Mouse (Mus musculus) spleen, embryonic (tissue): Measurements from ENCODE around the gene Nop2.

Experiments used
- CTCF ChIA-PET: fragments of 350-600 bp; sonication (Branson Sonifier 250); formaldehyde crosslinking; loops from one replicate; lab custom pipeline; 2022; lab: Charles Lee

Gene Nop2

DNA sequence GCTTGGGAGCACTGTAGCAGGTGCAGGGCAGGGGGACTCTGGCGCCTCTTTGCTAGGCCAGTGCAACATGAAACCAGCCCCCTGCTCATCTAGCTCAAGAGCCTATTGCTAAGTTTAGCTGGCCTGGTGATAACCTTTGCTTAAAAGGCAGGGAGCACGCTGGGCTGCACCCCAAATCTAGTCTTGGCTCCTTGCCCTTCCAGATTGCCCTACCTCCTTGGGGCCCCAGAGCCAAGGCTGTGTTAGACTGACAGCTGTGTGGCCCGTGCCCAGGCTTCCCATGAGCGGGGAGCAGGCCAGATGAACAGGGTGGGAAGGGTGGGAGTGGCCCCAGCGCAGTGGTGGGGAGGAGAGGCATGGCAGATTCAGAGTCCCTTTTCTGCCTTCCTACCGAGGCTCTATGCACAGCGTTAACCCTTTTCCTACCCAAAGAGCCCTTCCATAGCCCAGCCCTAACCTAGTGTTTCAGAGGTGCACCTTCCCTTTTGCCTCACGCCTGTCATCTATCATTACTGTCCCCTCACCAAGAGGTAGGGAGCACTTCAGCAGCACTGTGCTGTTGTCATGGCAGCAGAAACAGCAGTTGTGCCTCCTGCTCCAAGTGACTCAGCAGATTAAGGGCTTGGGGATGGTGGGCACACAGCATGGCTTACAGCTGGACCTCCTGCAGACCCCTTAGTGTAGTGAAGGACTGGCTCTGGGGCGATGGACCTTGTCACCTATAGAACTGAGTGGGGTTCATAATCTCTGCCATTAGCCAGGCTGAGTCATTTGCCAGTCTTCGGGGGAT lies 35.3 kb downstream of the Nop2 start:
- CTCF ChIA-PET = no interaction called here

DNA sequence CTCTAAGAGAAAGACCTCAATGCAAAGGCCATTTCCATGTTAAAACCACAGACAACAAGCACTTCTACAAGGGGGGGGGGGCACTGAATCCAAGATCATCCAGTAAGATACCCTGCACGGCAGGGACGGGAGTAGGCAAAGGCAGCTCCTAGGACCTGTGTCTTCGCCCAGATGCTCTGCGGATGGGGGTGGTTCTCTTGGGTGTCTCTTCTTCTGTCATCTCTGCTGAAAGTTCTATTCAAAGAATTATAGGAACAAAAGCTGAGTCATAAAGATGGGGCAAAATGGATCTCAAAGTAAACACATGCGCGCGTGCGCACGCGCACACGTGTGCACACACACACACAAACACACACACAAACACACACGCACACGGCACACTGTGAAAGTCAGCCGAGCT lies 36.4 kb downstream of the Nop2 start:
- CTCF ChIA-PET = no interaction called here

- CTCF ChIA-PET = interaction anchor here (0.6 kb wide), 1 partner anchor 254 kb away, joined by 3 read pairs; no protein-coding TSS in a partner anchor
Measured at GRCm38 (mm10) chr6:125170194-125170593, 38.5 kb downstream of the Nop2 start.

- CTCF ChIA-PET = no interaction called here
Measured at GRCm38 (mm10) chr6:125172474-125172873, 40.8 kb downstream of the Nop2 start.

DNA sequence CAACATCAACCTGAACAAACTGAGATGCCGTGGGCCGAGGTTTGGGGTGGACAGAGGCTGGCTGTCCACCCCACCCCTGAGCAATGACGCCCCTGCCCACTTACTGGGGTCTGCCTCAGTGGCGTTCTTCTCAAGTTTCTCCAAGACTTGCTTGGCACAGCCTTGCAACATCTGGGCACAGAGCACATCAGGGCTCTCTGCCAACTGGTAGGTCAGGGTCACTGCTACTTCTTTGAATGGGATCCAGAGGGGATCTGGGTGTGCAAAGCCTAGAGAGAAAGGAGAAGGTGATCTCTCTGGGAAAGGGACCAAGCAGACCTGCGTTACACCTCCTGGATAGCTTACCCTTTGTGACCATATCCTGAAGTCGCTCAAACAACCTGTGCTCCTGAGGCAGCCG lies 41.5 kb downstream of the Nop2 start:
- CTCF ChIA-PET = interaction anchor here (0.6 kb wide), 1 partner anchor 39 kb away, joined by 3 read pairs; no protein-coding TSS in a partner anchor

- CTCF ChIA-PET = interaction anchor here (0.6 to 0.7 kb wide), 3 partner anchors 45 to 84 kb away, joined by 3 to 4 read pairs (median 4); no protein-coding TSS in a partner anchor
Measured at GRCm38 (mm10) chr6:125175469-125175868, 43.8 kb downstream of the Nop2 start.

- CTCF ChIA-PET = no interaction called here
Measured at GRCm38 (mm10) chr6:125179601-125180000, 47.9 kb downstream of the Nop2 start.

DNA sequence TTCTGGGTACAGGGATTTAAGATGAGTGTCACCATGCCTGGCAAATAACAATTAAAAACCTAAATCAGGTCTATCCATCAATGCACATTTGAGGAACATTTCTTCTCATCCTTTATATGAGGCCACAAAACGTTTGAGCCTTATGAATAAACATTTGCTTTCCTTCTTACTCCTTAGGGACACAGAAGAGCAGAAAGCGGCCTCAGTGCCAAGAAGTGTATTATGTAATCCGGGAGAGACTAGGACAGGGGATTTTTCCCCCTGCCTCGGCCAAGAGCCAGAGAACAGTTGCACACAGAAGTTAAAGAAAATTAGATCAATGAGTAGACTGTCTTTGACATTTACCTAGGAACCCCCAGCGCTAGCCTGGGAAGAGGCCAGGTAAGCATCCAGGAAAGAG lies 50.4 kb downstream of the Nop2 start:
- CTCF ChIA-PET = interaction anchor here (0.7 kb wide), 1 partner anchor 946 kb away, joined by 5 read pairs; no protein-coding TSS in a partner anchor

- CTCF ChIA-PET = no interaction called here
Measured at GRCm38 (mm10) chr6:125186203-125186602, 54.5 kb downstream of the Nop2 start.

DNA sequence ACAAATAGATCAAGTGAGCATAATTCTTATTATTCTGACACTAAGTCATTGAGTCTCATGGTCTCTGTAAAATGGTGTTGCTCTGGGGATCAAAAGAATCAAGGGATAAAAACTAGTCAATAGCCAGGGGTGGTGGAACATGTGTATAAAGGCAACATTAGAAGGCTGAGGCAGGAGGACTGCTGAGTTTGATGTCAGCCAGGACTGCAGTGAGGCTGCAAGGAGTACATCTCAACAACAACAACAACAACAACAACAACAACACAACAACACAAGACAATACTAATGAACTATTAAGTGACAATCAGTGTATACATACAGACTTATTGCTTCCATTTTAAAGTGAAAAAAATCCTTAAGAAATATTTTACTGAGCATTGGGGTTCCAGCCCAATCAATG lies 59.1 kb downstream of the Nop2 start:
- CTCF ChIA-PET = no interaction called here

DNA sequence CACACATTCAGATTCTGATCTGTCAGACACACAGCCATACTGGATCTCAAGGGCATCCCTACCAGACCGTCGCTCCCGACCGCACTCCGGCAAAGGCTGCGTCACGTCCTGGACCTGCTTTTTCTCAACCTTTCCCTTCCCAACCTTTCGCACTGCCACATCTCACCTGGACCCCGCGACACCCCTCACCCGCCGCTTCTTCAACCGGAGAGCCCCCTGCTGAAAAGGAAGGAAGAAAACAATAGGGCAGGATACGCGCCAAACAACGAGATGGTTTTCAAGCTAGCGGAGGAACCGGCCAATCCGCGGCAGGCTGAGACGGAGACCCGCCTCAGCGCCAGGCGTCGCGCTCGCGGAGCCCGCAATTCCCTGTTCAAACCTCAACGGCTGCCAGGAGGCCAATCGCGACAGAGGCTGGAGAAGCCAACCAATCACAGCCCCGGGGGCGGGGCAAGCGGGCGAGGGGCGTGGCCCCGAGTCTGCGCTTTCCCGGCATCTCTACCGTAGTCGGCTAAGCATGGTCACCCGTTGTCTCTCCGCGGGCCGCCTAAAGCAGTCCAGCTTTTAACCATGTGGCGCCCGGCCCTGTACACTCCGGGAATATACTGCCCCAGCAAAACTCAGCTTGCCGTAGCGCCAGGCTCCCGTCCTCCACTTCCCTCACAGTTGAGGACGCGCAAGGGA lies 59.8 kb downstream of the Nop2 start, which contains the start of the genes Ncapd2 and Mrpl51:
Ncapd2 (minus strand) TSS at position 370 of the 684 bp plus-strand sequence.
Mrpl51 (plus strand) TSS at position 470 of the 684 bp plus-strand sequence.
- CTCF ChIA-PET = interaction anchor here (0.9 kb wide), 1 partner anchor 24 kb away, joined by 3 read pairs; the partner anchor contains the start of gene Vamp1

- CTCF ChIA-PET = interaction anchor here (0.9 kb wide), 1 partner anchor 24 kb away, joined by 3 read pairs; the partner anchor contains the start of gene Vamp1
Measured at GRCm38 (mm10) chr6:125192016-125192714, 60.5 kb downstream of the Nop2 start.

- CTCF ChIA-PET = no interaction called here
Measured at GRCm38 (mm10) chr6:125192841-125193240, 61.1 kb downstream of the Nop2 start.

GRCm38 (mm10) chr6:125193390-125193789 lies 61.7 kb downstream of the Nop2 start:
- CTCF ChIA-PET = no interaction called here
